10 mouse cellular contexts compared by ENCODE assay signal in genomic region chr19:5069486-5069885, GRCm38 (mm10). TPM values are rescaled to one million over a fixed set of nuclear protein-coding genes. Genes with fewer than 3 reads are reported as not detected.
DNase-seq lines count a peak whose midpoint lies in the region; ATAC-seq and TF ChIP-seq lines count a peak whose summit lies in the region.
"Had no signal": no experiment of that assay in that cellular context is flagged by ENCODE, and none has a peak within 500 bp of the region (broad histone marks: within the 10 kb centered on the region; RNA-seq: fewer than 3 reads in every experiment).

No protein-coding gene starts in this region.

- no peaks in the 10 kb centered on the region for H3K36me3 ChIP-seq in lung, embryonic 16.5 days (ENCODE audit: control insufficient read depth, insufficient read depth, low read length)
- no peaks in the 10 kb centered on the region for H3K36me3 ChIP-seq in hindbrain, postnatal 0 days (ENCODE audit: insufficient read depth, low read length)
- no peaks in the 10 kb centered on the region for H3K36me3 ChIP-seq in stomach, embryonic 14.5 days (ENCODE audit: control insufficient read depth, insufficient read depth, low read length)

- H3K27ac ChIP-seq in lung, embryonic 16.5 days (ENCODE audit: low read length), result peak overlapping the region; percentile 20; the same call in 1 of the 2 replicates
- H3K27ac ChIP-seq in hindbrain, postnatal 0 days, result no peak overlapping the region
- peak overlapping the region; percentile 96; the same call in 1 of the 2 replicates for H3K27ac ChIP-seq in stomach, embryonic 14.5 days (ENCODE audit: low read length)

- H3K4me3 ChIP-seq in lung, embryonic 16.5 days (ENCODE audit: low read length), result peak overlapping the region; percentile 62
- no peak overlapping the region for H3K4me3 ChIP-seq in hindbrain, postnatal 0 days (ENCODE audit: low read length)
- peak overlapping the region; percentile 70 for H3K4me3 ChIP-seq in stomach, embryonic 14.5 days (ENCODE audit: low read depth, low read length)

- DNase-seq in heart, adult 11 months, result peak; percentile 90
- no peak for DNase-seq in heart, postnatal 4 days
- no peak for DNase-seq in lung, postnatal 25 days (ENCODE audit: low spot score)
- no peak for DNase-seq in hindbrain, postnatal 0 days (ENCODE audit: low spot score)
- DNase-seq in spleen, adult 12 weeks (ENCODE audit: low spot score), result no peak
- no peak for DNase-seq in testis, postnatal 10 days (ENCODE audit: low spot score)
- DNase-seq: right cerebral cortex, postnatal 25 days had no signal

- H3K9ac ChIP-seq in lung, embryonic 16.5 days (ENCODE audit: low read length), result peak overlapping the region; percentile 48
- no peak overlapping the region for H3K9ac ChIP-seq in hindbrain, postnatal 0 days (replicated peaks; ENCODE audit: low read length)
- H3K9ac ChIP-seq in stomach, embryonic 14.5 days (replicated peaks; ENCODE audit: low read depth, low read length), result peak overlapping the region; percentile 7; the same call in 1 of the 2 replicates

- H3K4me1 ChIP-seq in lung, embryonic 16.5 days (replicated peaks; ENCODE audit: control insufficient read depth, insufficient read depth, low read length), result peaks cover 28% of the 10 kb centered on the region
- H3K4me1 ChIP-seq in hindbrain, postnatal 0 days (ENCODE audit: insufficient read depth, low read length), result peaks cover 9% of the 10 kb centered on the region; the same call in 1 of the 2 replicates
- peaks cover 44% of the 10 kb centered on the region for H3K4me1 ChIP-seq in stomach, embryonic 14.5 days (ENCODE audit: control insufficient read depth, insufficient read depth, low read length)

- no peak for ATAC-seq in lung, embryonic 16.5 days (ENCODE audit: low read depth)
- no peak for ATAC-seq in hindbrain, postnatal 0 days
- no peak for ATAC-seq in stomach, embryonic 14.5 days (ENCODE audit: insufficient number of reproducible peaks, insufficient read depth, low FRiP score, low read depth)

- H3K27me3 ChIP-seq in lung, embryonic 16.5 days (ENCODE audit: control insufficient read depth, insufficient read depth, low read depth, low read length), result peaks cover 19% of the 10 kb centered on the region
- no peaks in the 10 kb centered on the region for H3K27me3 ChIP-seq in hindbrain, postnatal 0 days (ENCODE audit: insufficient read depth, low read length)
- H3K27me3 ChIP-seq in stomach, embryonic 14.5 days (ENCODE audit: control insufficient read depth, insufficient read depth, low read length), result 0 out of 2 replicates have a peak, but pooled peaks cover 2% of the 10 kb centered on the region

- WGBS in lung, embryonic 16.5 days, result 65% methylated on average over 5 of the region's 5 CpGs
- 86% methylated on average over 5 of the region's 5 CpGs for WGBS in hindbrain, postnatal 0 days
- WGBS in stomach, embryonic 14.5 days, result 70% methylated on average over 5 of the region's 5 CpGs

- peak overlapping the region; percentile 83 for H3K4me2 ChIP-seq in lung, embryonic 16.5 days (ENCODE audit: low read depth, low read length)
- H3K4me2 ChIP-seq in hindbrain, postnatal 0 days (ENCODE audit: low read depth, low read length), result peak overlapping the region; percentile 60
- H3K4me2 ChIP-seq in stomach, embryonic 14.5 days (replicated peaks; ENCODE audit: low read depth, low read length), result peak overlapping the region; percentile 76

- no peaks in the 10 kb centered on the region for H3K9me3 ChIP-seq in lung, embryonic 16.5 days (ENCODE audit: control insufficient read depth, low read length)
- H3K9me3 ChIP-seq in hindbrain, postnatal 0 days (ENCODE audit: low read length), result no peaks in the 10 kb centered on the region
- no peaks in the 10 kb centered on the region for H3K9me3 ChIP-seq in stomach, embryonic 14.5 days (ENCODE audit: control insufficient read depth, low read depth, low read length)

- no peak for TF ChIP-seq CTCF in hindbrain, postnatal 0 days (IDR thresholded peaks at IDR 0.05; ENCODE audit: low read depth)

RNA-seq across cellular contexts. Expression of gene Cd248, which starts 1.6 kb away (rescaled TPM):
- 10 to 100 TPM; 25.8 to 27.1 TPM for total RNA-seq in heart, postnatal 4 days (2021)
- 69.1 and 80.6 TPM in 2 replicates for polyA plus RNA-seq in lung, embryonic 16.5 days (2015; fragmentation: Nextera tagmentation; extraction: Ambion mirVana)
- 15.4 and 16.4 TPM in 2 replicates for total RNA-seq in hindbrain, postnatal 0 days (2014; rRNA removed)
- polyA plus RNA-seq in hindbrain, postnatal 0 days (2015; fragmentation: Nextera tagmentation; extraction: Ambion mirVana), result 10.7 and 12.5 TPM in 2 replicates
- polyA plus RNA-seq in stomach, embryonic 14.5 days (2014; fragmentation: Nextera tagmentation; extraction: Ambion mirVana), result 88.3 and 90.1 TPM in 2 replicates
- total RNA-seq: granulocyte monocyte progenitor cell, adult 5-6 weeks had no signal

RNA-seq across cellular contexts. Expression of gene Tmem151a, which starts 15.8 kb away (rescaled TPM):
- 1 to 10 TPM; 3.8 to 4.1 TPM for total RNA-seq in heart, postnatal 4 days (2021)
- polyA plus RNA-seq in lung, embryonic 16.5 days (2015; fragmentation: Nextera tagmentation; extraction: Ambion mirVana), result 3.6 and 3.8 TPM in 2 replicates
- 68.9 and 76.6 TPM in 2 replicates for total RNA-seq in hindbrain, postnatal 0 days (2014; rRNA removed)
- polyA plus RNA-seq in hindbrain, postnatal 0 days (2015; fragmentation: Nextera tagmentation; extraction: Ambion mirVana), result 61.0 and 71.5 TPM in 2 replicates
- 6.4 and 7.7 TPM in 2 replicates for polyA plus RNA-seq in stomach, embryonic 14.5 days (2014; fragmentation: Nextera tagmentation; extraction: Ambion mirVana)

RNA-seq across cellular contexts. Expression of gene Yif1a, which starts 18.9 kb away (rescaled TPM):
- total RNA-seq in heart, postnatal 4 days (2021), result 10 to 100 TPM; 70.2 to 72.5 TPM
- polyA plus RNA-seq in lung, embryonic 16.5 days (2015; fragmentation: Nextera tagmentation; extraction: Ambion mirVana), result 95.3 and 101 TPM in 2 replicates
- total RNA-seq in hindbrain, postnatal 0 days (2014; rRNA removed), result 59.7 and 69.0 TPM in 2 replicates
- 66.6 and 68.0 TPM in 2 replicates for polyA plus RNA-seq in hindbrain, postnatal 0 days (2015; fragmentation: Nextera tagmentation; extraction: Ambion mirVana)
- 112 and 117 TPM in 2 replicates for polyA plus RNA-seq in stomach, embryonic 14.5 days (2014; fragmentation: Nextera tagmentation; extraction: Ambion mirVana)

RNA-seq across cellular contexts. Expression of gene Rin1, which starts 19.2 kb away (rescaled TPM):
- 1 to 10 TPM; 2.2 to 2.9 TPM for total RNA-seq in heart, postnatal 4 days (2021)
- polyA plus RNA-seq in lung, embryonic 16.5 days (2015; fragmentation: Nextera tagmentation; extraction: Ambion mirVana), result 3.7 and 4.2 TPM in 2 replicates
- total RNA-seq in hindbrain, postnatal 0 days (2014; rRNA removed), result 0.93 and 2.0 TPM in 2 replicates
- polyA plus RNA-seq in hindbrain, postnatal 0 days (2015; fragmentation: Nextera tagmentation; extraction: Ambion mirVana), result 0.72 and 0.86 TPM in 2 replicates
- polyA plus RNA-seq in stomach, embryonic 14.5 days (2014; fragmentation: Nextera tagmentation; extraction: Ambion mirVana), result 2.4 and 3.3 TPM in 2 replicates

RNA-seq across cellular contexts. Expression of gene Brms1, which starts 28.3 kb away (rescaled TPM):
- 10 to 100 TPM; 16.7 to 18.2 TPM for total RNA-seq in heart, postnatal 4 days (2021)
- polyA plus RNA-seq in lung, embryonic 16.5 days (2015; fragmentation: Nextera tagmentation; extraction: Ambion mirVana), result 41.6 and 45.0 TPM in 2 replicates
- total RNA-seq in hindbrain, postnatal 0 days (2014; rRNA removed), result 5.0 and 5.5 TPM in 2 replicates
- 22.5 and 22.6 TPM in 2 replicates for polyA plus RNA-seq in hindbrain, postnatal 0 days (2015; fragmentation: Nextera tagmentation; extraction: Ambion mirVana)
- polyA plus RNA-seq in stomach, embryonic 14.5 days (2014; fragmentation: Nextera tagmentation; extraction: Ambion mirVana), result 43.4 and 45.3 TPM in 2 replicates
